Mouse (Mus musculus) testis, postnatal 10 days (tissue): ENCODE measurements at regions not wholly inside any gene's neighbourhood (a gene's known extent, or its start where the extent isn't known, plus 50 kb on each side); places are given as distances from the start of the nearest gene placed in this dataset.
A peak's percentile ranks its signal among the peaks of the same experiment; 100 is the strongest.

Experiments
- DNase-seq: peaks from one replicate; pipeline ENCODE4 v3.0.0; 2021; ENCODE audit warnings: low spot score

- peak; percentile 62 for DNase-seq
These were observed 110.2 kb upstream of the Ctnnb1 start for GRCm38 (mm10) chr9:120818726-120819317.

DNA sequence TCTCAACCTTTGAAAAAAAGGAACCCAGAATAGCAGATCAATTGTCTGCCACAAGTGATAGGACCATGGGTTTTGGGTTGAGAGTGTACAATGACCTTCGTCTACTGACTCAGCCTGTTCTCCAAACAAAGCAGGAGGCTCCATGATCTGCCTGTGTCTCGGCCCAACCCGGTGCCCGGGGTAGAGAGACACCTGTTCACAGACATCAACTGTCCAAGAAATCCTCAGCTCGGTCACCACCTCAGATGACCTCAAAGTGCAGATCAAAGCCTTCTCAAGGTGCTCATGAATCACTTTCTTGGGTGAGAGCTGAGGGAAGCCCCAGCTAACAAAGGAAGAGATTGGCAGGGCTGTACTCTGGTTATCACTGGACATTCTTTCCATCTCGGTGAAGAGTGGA, 108.1 kb upstream of the Ctnnb1 start:
- no peak for DNase-seq

DNA sequence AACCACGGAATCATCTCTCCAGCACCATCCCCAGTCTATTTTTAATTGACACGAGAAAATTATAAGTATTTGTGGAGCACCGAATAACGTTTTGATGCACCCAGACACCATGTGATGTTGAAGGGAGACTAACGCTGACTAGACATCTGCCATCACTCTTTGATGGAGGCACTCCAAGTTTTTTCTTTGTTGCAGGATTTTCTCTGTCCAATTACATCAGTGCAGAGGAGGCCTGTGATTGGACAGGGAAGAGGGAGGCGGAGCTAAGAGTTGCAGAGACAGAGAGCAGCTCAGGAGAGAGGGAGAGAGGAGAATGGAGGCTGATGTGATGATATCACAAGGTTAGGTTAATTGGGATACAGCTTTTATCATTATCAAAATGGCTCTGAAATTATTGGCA, 105.6 kb upstream of the Ctnnb1 start:
- DNase-seq, result no peak

- DNase-seq, result no peak
These were observed 102.8 kb upstream of the Ctnnb1 start for GRCm38 (mm10) chr9:120826266-120826665.

GRCm38 (mm10) chr9:120830526-120830925, 98.5 kb upstream of the Ctnnb1 start:
- DNase-seq, result peak; percentile 52

- no peak for DNase-seq
These were observed 94.8 kb upstream of the Ctnnb1 start for GRCm38 (mm10) chr9:120834166-120834565.

- DNase-seq, result no peak
These were observed 93.4 kb upstream of the Ctnnb1 start for GRCm38 (mm10) chr9:120835621-120836020.

- DNase-seq, result no peak
These were observed 91.4 kb upstream of the Ctnnb1 start for GRCm38 (mm10) chr9:120837431-120838150.

DNA sequence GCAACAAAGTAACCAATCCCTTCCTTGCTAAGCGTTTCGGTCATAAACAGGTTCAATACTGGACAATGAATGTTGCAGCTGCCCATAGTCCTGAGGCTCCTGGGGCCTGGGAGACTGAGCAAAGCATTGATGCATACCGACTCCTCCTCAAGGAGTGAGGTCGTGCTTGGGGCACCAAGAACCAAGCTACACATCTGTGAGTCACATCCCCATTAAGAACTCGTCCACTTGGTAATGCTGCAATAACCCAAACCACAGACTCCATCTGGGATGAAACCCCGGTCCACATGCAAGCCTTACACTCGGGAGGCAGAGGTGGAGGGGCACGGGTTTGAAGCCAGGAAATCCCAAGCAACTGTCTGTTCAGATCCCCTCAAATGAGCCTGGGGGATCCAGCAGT, 85.3 kb upstream of the Ctnnb1 start:
- no peak for DNase-seq

DNA sequence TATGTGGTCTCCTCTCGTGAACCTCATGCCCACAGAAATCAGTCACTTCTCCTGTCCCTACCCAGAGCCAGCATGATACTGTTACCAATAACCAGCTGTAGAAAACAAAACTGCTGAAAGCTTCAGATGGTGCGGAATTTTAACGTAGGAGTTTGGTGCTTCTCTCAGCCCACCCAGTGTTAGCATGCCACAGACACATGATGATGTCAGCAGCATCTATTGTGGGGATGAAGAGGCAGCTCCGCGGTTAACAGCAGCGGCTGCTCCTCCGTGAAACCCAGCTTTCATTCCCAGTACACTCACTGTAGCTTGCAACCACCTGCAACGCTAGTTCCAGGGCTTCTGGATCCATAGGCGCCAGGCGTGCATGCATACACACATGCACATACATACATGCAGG, 83.5 kb upstream of the Ctnnb1 start:
- DNase-seq, result no peak

- no peak for DNase-seq
These were observed 81.4 kb upstream of the Ctnnb1 start for GRCm38 (mm10) chr9:120847649-120848048.

- no peak for DNase-seq
These were observed 80.1 kb upstream of the Ctnnb1 start for GRCm38 (mm10) chr9:120848962-120849361.

DNA sequence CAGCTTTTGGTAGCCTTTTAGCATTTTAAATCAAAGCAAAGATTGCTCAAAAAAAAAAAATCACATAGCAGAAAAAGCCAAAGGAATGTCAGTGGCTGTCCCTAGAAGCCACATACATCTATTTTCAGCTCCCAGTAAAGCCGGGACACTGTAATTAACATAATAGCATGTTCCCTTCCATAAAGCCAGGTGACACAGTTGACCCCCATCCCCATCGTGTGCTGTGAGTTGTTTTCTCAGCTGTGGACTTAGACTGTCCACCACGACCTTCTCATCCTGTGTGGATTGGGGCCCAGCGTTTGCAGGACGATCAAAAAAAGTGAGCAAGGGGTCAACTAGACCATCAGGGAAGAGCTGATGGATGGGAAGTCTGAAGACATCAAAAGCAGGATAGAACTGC, 78.9 kb upstream of the Ctnnb1 start:
- DNase-seq, result no peak

DNA sequence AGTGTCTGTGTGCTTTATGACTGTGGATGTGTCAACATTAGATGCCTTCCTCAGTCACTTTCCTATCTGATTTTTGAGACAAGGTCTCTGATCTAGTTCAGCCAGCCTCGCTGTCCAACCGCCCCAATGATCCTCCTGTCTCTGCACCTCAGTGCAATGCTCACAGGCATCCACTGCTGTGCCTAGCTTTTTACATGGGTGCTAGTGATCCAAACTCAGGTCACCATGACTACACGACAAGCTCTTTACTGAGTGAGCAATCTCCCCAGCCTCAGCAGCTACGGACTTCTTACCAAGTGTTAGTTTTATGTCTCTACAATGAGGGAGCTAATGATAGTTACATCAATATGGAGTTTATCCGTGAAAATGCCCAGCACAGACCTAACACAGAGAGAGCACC, 77.1 kb upstream of the Ctnnb1 start:
- no peak for DNase-seq

GRCm38 (mm10) chr9:120852572-120852971, 76.4 kb upstream of the Ctnnb1 start:
- no peak for DNase-seq

GRCm38 (mm10) chr9:120853032-120853597, 75.9 kb upstream of the Ctnnb1 start:
- no peak for DNase-seq

DNA sequence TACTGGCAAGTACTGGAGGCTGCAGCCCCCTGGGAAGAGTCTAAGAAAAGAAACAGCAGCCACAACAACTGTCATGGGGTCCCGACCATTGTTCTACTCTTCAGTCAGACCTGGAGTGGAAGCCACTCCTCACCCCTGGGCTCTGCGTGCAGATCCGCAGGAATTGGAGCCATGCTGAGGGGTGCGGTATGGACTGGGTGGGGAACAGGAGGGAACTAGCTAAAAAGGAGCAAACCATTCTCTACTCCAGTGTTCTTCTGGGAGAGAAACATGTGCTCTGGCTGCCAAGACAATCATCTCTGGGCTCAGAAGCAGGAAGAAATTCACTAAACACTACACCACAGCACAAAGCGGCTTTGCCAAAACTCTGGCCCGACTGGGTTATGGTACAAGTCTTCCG, 74.7 kb upstream of the Ctnnb1 start:
- no peak for DNase-seq

GRCm38 (mm10) chr9:120855293-120856050, 73.5 kb upstream of the Ctnnb1 start:
- DNase-seq, result no peak

- no peak for DNase-seq
These were observed 71.0 kb upstream of the Ctnnb1 start for GRCm38 (mm10) chr9:120857849-120858510.

DNA sequence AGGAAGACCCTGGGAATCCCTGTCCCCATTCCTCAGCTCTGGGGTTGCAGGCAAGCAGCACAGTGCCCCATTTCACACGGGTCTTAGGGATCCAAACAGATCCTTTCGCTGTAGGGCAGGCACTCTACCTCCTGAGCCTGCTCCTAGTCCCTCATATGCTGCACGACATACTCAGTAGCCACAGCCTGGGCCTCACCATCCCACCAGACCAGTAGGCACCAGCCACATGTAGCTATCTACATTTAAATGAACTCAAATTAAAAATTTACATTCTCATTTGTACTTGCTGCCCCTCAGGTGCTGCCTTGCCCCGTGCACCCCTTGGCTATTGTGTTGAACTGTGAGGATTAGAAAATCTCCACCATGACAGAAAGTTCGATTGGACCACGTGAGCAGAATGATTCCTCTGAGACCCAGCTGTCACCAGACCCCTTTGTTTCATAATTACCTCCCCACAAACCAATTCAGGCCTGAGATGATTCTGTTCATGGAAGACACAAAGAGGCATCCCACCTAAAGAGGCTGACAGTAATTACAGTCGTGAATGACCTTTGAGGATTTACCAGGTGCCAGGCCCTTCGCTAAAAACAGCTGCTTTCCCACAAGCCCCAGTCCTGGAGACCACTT, 67.9 kb upstream of the Ctnnb1 start:
- no peak for DNase-seq

DNA sequence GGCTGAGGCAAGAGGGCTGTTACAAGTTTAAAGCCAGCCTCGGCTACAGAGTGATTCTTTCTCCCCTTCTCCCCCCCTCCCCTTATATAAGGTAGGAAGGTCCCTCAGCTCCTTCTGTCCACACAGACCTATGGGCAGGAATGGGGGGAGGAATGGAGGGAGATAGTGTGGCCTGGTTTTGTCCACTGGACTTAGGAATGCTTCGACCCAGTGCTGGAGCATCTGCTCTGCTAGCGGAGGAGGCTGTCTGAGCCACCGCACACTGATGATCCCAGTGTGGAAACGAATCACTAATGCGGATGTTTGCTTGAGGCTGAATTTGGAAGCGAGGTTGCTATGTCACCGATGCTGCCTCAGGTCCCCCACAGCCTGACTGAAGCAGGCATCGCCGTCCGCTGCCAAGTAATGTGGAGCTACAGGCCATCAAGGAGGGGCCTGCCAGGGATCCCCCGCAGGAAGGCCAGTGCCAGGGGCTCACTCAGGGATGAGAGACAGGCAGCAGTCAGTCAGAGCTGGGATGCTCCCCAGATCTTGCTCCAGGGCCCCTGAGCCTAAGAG, 67.1 kb upstream of the Ctnnb1 start:
- DNase-seq, result no peak

- no peak for DNase-seq
These were observed 64.6 kb upstream of the Ctnnb1 start for GRCm38 (mm10) chr9:120864410-120864809.
